Mouse (Mus musculus) G1E (cell line): ENCODE results near the gene Mtrr.
"Not testable (repeated sequence)": the region's sequence is repeated elsewhere in the genome, so short reads cannot be mapped to it uniquely, and the experiment has no call there.

ENCODE experiments used
- CTCF ChIP-seq: IDR thresholded peaks from 2 replicates; pipeline ENCODE4 v1.5.1; 2012; ENCODE audit warnings: low read depth, low read length, inconsistent platforms, mixed read lengths
- GATA1 ChIP-seq: IDR thresholded peaks from 2 replicates; pipeline ENCODE4 v1.6.1; 2012; ENCODE audit warnings: borderline replicate concordance, low read length, inconsistent platforms, mixed read lengths
- POLR2AphosphoS5 ChIP-seq: IDR thresholded peaks from 2 replicates; pipeline ENCODE4 v1.6.1; 2012; ENCODE audit warnings: low read depth, low read length, inconsistent platforms; ENCODE audit not compliant: insufficient replicate concordance

DNA sequence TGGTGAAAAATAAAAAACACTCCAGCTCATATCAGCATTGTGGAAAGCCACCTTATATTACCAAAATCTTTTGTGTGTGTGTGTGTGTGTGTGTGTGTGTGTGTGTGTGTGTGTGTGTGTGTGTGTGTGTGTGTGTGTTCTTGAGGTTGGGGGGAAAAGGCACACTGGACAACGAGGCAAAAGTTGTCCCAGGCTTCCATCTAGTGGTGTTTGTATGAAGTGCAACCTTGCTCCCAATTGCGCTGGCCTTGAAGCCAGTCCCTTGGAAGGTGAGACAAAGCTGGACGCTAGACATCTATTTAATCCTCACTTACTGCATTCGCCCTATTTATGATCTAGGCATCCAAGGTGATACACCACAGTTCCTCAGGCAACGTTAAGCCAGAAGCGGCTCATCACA is 28.6 kb downstream of the Mtrr start:
- TF ChIP-seq GATA1, CTCF, POLR2AphosphoS5: not testable (repeated sequence)
